Mouse (Mus musculus): ENCODE measurements around the gene Gng11.

Gene Gng11

DNA sequence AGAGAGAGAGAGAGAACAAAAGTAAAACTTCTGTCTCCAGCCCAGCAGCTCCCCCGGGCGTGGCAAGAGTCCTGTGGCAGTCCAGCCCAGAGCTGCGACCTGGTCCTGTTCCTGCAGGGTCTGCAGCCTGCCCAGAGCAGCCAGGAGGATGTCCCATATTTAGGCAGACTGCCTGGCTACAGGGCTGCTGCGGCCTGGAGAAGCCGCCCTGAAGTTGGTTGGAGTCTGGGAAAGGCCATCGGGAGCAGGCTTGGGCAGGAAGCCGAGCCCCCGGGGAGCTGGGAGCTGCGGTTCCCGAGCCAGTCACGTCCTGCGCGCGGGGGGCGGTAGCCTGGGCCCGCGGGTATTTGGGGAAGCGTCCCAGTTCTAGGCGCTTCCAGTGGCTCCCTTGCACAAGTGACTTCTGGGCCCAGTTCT, at the start of gene Gng11:
Gng11 (plus strand) TSS at position 15 of the 417 bp plus-strand sequence.
- peak; percentile 6 for DNase-seq

DNA sequence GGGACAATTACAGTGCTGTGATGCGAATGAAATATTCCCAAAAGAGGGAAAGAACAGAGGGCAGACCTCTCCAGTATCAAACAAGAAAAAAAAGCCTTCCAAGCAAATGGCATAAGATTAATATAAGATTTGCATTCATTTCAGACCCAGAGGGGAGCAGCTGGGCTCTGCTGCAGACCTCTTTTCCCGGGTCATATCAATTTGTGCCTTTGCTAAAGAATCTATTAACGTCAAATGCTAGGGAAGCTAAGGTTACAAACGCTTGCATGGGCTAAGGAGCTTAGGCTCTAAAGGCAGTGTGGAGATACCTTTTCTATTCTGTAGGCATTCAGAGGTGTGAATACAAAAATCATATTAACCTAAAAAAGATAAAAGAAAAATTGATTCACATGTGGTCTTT, 48.7 kb upstream of the Gng11 start:
- no peak for DNase-seq

DNA sequence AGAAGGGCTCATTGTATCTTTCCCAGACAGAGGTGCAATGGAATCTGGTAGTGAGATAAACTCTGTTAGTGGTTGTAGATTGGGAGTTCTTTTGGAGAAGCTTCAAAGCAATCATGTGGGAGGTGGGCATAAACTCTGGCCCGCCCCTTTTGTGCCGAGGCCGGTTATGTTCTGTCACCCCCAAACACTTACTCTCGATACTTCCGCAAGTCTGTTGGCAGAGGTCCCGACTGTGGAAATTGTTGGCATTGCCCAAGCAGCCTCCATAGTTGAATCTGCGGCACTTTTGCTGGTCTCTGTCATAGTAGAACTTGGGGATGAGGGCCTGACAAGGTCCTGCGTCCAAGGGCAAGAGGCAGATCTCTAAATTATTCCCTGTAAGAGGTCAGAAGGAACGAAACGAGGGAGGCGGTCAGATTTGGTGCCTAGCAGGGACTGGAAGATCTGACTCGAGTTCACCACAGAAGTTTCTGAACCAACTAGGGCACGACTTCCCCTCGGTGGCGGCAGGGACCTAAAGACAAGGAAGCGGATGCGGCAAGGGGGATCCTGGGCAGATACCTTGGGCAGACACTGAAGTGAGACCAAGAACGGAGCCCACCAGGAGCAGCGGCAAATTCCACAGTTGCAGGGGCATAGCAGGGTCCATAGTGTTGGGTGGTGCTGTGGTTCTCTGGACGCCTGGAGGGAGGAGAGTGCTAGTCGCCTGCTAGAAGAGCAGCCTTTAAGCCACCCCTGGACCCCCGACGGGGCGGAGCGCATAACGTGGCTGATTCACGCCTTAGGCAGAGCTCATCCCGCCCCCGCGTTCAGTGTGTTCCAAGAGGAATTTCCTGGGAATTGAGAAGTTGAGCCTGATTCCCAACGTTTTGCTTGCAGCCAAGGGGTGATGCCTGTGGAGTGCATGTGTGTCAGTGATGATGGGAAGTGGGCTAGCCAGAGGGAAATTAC, 35.8 kb upstream of the Gng11 start:
- peak; percentile 6 for DNase-seq

DNA sequence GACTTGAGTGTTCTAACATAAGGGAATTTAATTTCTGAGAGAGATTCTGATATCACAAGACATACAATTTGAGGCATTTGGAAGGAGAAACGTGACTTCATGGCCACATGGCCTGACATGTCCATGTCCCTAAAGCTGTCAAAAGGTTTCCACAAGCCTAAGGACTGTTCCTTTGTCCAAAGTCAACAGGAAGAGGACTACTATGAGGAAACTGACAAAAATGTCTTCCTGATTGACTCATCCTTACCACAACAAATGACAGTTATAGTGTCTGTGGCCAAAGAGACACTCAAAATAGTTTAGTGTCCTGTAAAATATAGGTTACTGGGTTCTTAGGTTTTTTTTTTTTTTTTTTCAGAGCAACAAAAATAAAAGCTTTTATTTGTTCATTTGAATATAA, 30.0 kb upstream of the Gng11 start:
- DNase-seq, result no peak

DNA sequence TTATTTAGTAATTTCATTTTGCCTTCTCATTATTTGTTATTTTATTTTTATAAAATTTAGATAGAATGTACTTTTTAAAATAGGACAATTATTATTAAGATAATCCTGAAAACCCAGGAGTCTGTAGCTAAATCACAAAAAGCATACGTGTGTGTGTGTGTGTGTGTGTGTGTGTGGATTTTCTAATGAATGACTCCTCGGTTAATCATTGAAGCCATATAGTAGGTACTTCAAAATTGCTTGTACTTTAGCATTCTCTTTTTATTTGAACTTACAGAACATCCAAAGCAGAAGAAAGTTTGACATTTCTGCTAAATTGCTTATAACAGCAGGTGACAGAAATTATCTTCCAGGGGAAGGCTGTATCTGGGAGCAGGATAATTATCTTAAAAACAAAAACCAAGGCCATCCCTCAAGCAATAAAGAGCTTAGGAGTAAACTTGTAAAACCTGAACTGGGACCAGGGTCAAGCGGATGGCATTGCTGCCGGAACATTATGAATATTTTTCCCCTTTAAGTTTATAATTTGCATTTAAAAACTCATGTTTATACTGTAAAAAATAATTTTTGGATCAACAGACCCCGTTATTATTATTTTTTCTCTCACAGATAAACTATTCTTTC, 20.9 kb upstream of the Gng11 start:
- DNase-seq, result no peak

DNA sequence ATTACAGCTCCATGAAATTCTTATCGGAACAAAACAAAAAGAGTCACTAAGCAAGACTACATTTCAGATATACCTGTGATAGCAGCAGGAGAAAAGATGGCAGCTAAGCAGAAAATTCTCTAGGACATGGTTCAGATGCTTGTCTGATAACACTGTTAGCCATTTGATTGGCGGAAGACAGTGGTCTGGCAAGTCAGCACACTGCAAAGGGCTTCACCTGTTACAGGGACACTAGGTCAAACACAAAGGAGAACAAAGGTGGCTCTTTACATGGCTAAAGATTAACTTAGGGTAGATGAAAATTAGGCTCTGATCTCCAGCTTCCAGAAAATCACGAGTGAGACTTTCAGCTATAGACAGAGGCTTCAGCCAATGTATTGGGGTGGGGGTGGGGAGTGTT, 15.0 kb upstream of the Gng11 start, which contains the start of gene Tfpi2:
Tfpi2 (minus strand) TSS at position 170 of the 400 bp plus-strand sequence.
- DNase-seq, result no peak

DNA sequence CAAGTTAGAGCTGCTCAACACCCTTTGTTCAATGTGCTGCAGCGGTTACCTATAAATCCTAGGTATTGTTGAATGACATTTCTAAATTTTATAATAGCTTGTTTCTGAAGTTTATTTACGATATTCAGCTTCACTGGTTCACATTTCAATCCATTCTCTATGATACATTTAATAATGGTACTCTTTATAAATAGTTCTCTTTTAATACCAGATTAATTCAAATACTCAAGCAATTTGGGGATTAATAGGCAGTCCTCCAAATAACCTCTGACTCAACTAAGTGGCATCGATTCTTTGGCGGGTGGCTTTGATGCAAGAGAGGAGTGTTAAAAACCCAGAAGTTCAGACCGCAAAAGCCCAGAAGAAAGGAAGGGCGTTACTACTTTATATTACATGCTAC, 10.2 kb upstream of the Gng11 start, which contains the start of gene Gngt1:
Gngt1 (plus strand) TSS at position 301 of the 400 bp plus-strand sequence.
- no peak for DNase-seq

DNA sequence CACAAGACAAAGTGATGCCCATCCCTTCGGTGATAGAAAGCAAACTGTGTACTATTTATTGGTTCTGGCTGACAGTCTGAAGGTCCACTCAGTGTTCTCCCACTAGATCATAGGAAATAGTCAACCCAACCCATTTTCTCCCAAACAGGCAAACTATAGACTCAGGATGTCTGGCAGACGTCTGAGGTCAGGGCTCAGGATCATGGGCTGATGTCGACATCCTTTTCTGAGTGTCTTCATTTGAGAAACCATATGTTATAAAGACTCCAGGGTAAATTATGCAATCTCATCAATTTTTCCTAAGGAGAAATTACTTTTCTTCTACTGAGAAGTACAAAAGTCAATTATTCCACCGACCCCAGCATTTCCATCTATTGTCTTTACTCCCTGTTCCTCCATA, 5.6 kb upstream of the Gng11 start:
- DNase-seq, result no peak

DNA sequence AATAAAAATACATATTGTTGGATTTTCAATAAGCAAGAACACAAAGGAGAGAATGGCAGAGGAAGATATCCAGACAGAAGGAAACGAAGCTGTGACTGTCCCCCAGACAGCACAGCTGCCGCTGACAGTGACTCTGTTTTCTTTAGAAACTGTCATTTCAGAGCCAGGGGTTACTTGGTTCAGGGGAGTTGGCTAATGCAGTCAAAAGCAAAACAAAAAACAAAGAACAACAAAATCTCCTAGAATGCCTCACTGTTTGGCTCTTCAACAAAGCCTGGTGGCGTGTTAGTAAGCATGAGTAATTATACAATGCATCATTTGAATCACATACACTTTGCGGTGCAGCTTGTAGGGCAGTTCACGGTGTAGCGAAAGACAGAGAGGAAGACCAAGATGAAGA, 4.4 kb upstream of the Gng11 start:
- no peak for DNase-seq

DNA sequence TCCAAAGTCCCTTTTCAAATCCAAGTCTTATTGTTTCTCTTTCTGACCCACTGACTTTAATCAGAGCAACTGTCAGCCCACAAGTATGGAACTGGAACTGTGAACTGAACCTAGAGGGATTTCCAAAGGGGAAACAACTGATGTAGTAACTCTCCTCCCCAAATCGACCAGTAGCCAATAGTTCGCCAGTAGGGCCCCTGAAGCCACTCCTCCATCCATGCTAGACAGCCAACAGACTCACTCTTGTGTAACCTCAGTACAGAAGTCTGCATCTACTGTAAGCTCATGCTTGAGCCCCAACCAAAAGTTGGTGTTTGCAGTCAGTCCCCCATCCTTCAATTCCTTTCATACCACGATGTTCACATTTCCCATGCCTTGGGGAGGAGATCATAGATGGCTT, 3.0 kb upstream of the Gng11 start:
- DNase-seq, result no peak

DNA sequence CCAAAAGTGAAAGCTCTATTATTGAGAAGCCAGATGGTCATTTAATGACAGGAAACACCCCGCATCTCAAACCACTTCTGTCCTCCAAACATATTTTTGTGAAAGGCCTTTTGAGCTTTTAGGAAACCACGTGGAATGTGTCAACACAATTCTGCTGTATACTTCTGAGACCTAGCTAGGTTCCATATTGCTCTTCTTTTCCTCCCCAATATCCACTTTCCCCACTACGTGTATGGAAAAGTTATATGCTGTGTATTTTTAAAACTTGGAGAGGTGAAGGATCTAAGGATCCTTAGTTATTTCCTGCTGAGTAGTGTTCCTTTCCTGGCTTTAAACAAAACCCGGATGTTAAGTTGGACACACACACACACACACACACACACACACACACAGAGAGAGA, 259 bp upstream of the Gng11 start:
- no peak for DNase-seq

DNA sequence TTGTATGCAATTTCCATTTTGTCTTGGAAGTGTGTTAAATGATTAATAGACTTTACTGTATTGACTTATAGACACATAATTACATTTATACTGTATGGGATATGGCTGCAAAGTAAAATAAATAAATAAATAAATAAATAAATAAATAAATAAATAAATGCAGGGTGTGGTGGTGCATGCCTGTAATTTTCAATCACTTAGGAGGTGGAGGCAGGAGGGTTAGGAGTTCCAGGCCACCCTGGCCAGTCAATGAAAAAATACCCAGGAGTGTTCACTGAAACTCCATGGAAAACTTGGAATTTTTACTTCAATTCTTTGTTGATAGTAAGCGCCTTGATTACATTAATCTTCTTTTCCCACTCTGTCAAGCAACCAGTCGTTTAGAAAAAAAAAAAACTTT, 1.1 kb downstream of the Gng11 start:
- DNase-seq, result no peak

DNA sequence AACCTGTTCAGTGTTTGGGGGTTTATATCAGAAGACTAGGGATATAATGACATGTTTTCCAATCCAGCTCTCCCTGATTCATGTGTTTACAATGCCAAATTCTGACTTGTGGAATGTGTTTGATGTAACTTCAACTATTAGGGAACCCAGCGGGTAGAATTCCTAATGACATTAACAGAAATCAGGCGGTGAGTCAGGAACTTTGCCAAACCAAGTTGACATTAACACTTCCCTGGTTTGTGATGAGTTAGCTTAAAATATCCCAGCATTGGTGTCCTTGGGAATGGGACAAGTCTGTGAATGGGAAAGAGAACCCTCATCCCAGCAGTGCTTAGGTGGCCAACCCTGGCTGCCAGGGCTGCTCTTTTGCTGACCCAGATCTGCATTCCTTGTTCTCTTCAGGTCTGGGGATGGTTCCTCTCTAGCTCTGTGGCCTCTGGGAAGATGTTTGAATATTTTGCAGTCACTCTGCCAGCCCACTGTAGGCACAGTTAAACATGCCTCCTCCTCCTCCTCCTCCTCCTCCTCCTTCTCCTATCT, 4.9 kb downstream of the Gng11 start:
- DNase-seq, result no peak

DNA sequence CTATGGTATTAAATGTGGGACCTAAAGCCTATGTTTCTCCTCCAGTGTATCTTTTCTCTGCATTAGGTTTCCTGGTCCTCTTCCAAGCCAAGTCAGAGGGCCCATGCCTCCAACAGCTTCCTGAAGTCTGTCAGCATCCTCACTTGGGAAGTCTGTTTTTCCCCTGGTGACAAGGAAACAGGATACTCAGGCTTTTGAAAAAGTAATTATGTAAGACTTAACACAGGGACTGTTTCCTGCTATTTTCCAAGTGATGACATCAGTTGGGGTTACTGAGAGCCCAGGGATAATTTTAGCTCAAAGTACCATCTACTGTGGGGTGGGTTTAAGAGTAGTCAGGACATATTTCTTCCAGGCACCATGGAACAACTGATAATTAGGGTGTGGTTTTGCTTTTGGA, 5.8 kb downstream of the Gng11 start:
- DNase-seq, result no peak

DNA sequence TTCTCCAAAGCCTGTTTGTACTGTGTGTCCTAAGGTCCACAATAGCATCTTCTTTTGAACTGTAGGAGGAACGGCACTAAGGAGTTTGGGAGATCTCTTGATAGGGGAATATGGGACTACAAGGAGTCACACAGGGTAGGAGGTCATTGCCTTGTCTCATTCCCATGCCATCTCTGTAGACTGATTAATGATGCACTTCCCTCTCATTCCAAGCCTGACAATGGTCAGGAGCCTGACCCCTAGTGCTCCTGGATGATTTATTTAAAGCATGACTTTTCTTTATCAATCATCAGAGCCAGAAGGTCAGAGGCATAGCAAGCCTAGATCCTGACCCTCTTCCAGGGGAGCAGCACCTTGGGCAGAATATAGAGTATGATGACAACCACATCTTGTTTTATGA, 18.9 kb downstream of the Gng11 start:
- no peak for DNase-seq

DNA sequence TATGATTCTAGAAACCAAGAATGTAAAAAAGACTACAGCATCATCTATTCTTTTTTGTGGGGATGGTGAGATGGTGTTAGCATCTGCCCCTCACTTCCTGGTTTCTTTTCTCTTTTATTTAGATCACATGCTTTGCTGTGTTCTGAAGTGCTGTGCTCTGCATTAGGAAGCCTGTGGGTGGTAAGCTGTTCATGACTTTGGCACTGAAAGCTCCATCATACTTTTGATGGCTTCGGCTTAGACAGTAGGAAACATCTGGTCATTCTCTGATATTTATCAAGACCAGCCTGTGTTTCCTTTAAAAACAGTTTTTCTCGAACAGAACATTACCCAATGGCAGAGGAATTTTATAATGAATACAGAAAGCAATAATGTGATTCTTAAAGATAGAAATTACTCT, 22.7 kb downstream of the Gng11 start:
- DNase-seq, result no peak

DNA sequence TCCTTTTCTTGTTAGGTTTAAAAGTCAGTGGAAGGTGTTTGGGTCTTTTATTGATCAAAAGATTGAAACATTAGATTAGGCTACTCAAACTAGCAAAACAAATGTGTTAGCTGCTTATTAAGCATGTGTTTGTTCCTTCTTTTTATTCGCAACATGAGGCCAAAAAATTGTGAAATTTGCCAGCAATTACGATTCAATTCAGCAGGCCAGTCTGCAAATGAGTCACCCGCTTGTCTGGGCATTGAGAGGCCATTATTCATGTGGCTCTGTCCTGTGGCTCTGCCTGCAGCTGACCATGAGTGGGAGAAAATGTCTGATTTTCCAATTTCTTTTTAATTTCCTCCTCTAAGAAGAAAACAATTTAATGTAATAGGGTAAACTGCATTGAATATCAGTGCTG, 27.3 kb downstream of the Gng11 start:
- DNase-seq, result no peak

DNA sequence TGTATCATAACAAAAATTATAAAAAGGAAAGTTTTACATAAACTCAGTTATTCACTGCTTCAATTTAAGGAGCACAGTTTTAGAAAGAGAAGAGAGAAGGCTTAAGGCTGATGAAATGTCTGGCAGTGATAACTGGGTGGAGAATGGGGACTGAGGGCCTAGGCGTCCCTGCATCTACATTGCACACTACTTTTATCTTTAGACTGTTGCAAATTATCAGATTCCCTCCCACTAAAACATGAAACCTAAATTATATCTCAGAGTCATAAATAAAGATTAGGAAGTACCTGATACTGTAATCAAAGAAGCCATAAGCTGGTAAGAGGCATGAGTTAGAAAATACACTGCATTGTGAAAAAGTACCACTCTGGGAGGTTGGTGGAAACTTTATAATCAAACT, 38.1 kb downstream of the Gng11 start:
- no peak for DNase-seq

DNA sequence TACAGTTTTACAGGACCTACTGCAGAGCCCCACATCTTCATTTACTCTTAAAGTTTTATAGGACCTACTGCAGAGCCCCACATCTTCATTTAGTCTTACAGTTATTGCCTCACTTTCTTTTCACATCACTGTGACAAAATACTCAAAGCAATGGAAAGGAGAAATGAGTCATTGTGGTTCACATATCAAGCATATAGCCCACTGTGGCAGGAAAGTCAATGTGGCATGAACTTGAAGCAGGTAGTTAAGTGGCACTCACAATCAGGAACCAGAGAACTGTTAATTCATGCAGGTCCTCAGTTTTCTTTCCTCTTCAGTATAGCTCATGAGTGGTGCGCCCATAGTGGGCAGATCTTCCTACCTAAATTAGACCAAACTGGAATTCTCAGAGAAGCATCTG, 43.5 kb downstream of the Gng11 start:
- DNase-seq, result no peak

DNA sequence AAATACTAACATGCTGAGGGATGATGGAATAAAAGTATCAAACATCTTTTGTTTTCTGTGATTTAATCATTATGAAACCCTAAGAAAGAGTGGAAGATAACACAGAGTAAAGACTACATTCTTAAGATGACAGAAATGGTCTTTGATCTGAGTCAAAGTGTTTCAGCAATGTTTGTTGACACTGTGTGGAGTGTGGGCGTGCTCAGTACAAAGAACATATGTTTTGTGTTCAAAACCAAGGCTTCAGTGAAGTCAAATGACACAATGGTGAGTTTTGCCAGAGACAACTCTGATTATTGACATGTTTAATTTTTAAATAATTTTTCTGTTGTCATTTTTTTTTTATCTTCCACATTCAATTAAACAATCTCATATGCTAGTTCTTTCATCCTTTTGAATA, 49.1 kb downstream of the Gng11 start:
- no peak for DNase-seq

DNA sequence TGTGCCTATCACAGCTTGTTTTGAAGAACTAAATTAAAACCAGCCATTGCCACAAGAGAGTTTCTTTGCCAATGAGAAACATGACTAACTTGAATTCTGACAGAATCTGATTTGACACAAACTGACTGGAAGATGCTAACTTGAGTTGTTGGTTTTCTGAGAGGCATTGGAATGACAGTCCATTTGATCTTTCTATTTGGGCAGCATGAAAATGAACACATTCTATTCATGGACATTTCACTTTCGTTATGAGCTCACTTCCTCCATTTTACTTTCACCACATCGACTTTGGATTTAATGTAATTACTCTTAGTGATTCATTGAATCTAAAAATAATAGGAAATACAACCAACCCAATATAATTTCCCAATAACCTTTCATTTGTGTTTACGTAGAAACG, 50.7 kb downstream of the Gng11 start:
- DNase-seq, result no peak

Data from thymus, postnatal 4 days (tissue).